Comparison of ENCODE assay signal across 7 mouse cellular contexts in genomic region chr8:12757231-12757940, GRCm38 (mm10). TPM values are rescaled to one million over a fixed set of nuclear protein-coding genes. Genes with fewer than 3 reads are reported as not detected.
DNase-seq lines count a peak whose midpoint lies in the region; ATAC-seq and TF ChIP-seq lines count a peak whose summit lies in the region.

No protein-coding gene starts in this region.

- DNase-seq in CD4-positive helper T cell, adult 2 months (ENCODE audit: low read depth, low spot score), result peak; percentile 25
- peak; percentile 26 for DNase-seq in ES-CJ7 (ENCODE audit: low read depth, low spot score)
- peak; percentile 44 to 48 for DNase-seq in cerebellum, postnatal 14 days
- peak; percentile 25 to 52 for DNase-seq in layer of hippocampus, adult 18-20 months (ENCODE audit: low spot score in 2 of 2)
- DNase-seq in stomach, postnatal 0 days (ENCODE audit: low spot score), result peak; percentile 31

- peak overlapping the region; percentile 91 for H3K4me3 ChIP-seq in heart, embryonic 12.5 days
- H3K4me3 ChIP-seq in stomach, postnatal 0 days (ENCODE audit: low read depth, low read length), result peak overlapping the region; percentile 79

- peak overlapping the region; percentile 92 for H3K4me2 ChIP-seq in heart, embryonic 12.5 days
- H3K4me2 ChIP-seq in stomach, postnatal 0 days (replicated peaks; ENCODE audit: low read depth), result peak overlapping the region; percentile 96

- no peak for TF ChIP-seq CTCF in stomach, postnatal 0 days (IDR thresholded peaks at IDR 0.05; ENCODE audit: low read depth)

- H3K27me3 ChIP-seq in heart, embryonic 12.5 days (replicated peaks), result no peaks in the 10 kb centered on the region
- H3K27me3 ChIP-seq in stomach, postnatal 0 days (ENCODE audit: control insufficient read depth, insufficient read depth, low read length), result no peaks in the 10 kb centered on the region

- peak overlapping the region; percentile 80 for H3K27ac ChIP-seq in heart, embryonic 12.5 days (ENCODE audit: poor library complexity, severe bottlenecking)
- H3K27ac ChIP-seq in stomach, postnatal 0 days (replicated peaks), result peak overlapping the region; percentile 89

- peak; percentile 23; the same call in 1 of the 2 replicates for ATAC-seq in heart, embryonic 12.5 days (ENCODE audit: insufficient number of reproducible peaks, low FRiP score)
- ATAC-seq in megakaryocyte progenitor cell, adult 5-6 weeks (replicated peaks; ENCODE audit: poor library complexity), result 0 out of 2 replicates have a peak, but pooled peaks have one; percentile 5
- ATAC-seq in stomach, postnatal 0 days (ENCODE audit: low FRiP score, low TSS enrichment), result peak; percentile 38

- peak overlapping the region; percentile 93 for H3K9ac ChIP-seq in heart, embryonic 12.5 days
- peak overlapping the region; percentile 88 for H3K9ac ChIP-seq in stomach, postnatal 0 days (ENCODE audit: low read length)

- H3K36me3 ChIP-seq in heart, embryonic 12.5 days, result no peaks in the 10 kb centered on the region
- no peaks in the 10 kb centered on the region for H3K36me3 ChIP-seq in stomach, postnatal 0 days (ENCODE audit: control insufficient read depth, insufficient read depth, low read length)

- TF ChIP-seq EP300 in stomach, postnatal 0 days (optimal IDR thresholded peaks at IDR 0.05), result no peak

- peaks cover 50% of the 10 kb centered on the region for H3K4me1 ChIP-seq in heart, embryonic 12.5 days (replicated peaks)
- no peaks in the 10 kb centered on the region for H3K4me1 ChIP-seq in stomach, postnatal 0 days (replicated peaks; ENCODE audit: control insufficient read depth, insufficient read depth)

- H3K9me3 ChIP-seq in heart, embryonic 12.5 days (replicated peaks), result no peaks in the 10 kb centered on the region
- H3K9me3 ChIP-seq in stomach, postnatal 0 days (ENCODE audit: control insufficient read depth, low read length), result no peaks in the 10 kb centered on the region

- 1% methylated on average over 59 of the region's 61 CpGs for WGBS in heart, embryonic 12.5 days
- 3% methylated on average over 46 of the region's 61 CpGs for WGBS in stomach, postnatal 0 days

RNA-seq across cellular contexts. Expression of gene Atp11a, which starts 0.6 kb away (rescaled TPM):
- polyA plus RNA-seq in heart, embryonic 12.5 days (2016; fragmentation: Nextera tagmentation; extraction: Ambion mirVana), result 21.5 and 23.7 TPM in 2 replicates
- total RNA-seq in layer of hippocampus, adult 18-20 months (2021), result 10 to 100 TPM; 58.9 to 59.9 TPM
- 14.5 and 17.1 TPM in 2 replicates for total RNA-seq in megakaryocyte progenitor cell, adult 5-6 weeks (2015)
- 15.9 and 16.0 TPM in 2 replicates for total RNA-seq in megakaryocyte progenitor cell, adult 5-6 weeks (2017)
- 6.6 and 7.4 TPM in 2 replicates for polyA plus RNA-seq in stomach, postnatal 0 days (2015; fragmentation: Nextera tagmentation; extraction: Ambion mirVana)

Comparison
In these comparisons a context has a peak if more than half of its experiments do, and no peak if none do; other contexts are left out.
1. Peak in every context shown above with its lines: DNase-seq, ATAC-seq, H3K4me3 ChIP-seq and H3K27ac ChIP-seq.